Mouse (Mus musculus) forebrain, postnatal 0 days (tissue): ENCODE data around the gene Fxn. TPM values are rescaled to one million over a fixed set of nuclear protein-coding genes. Genes with fewer than 3 reads are reported as not detected.
A peak's percentile ranks its signal among the peaks of the same experiment; 100 is the strongest.

Experiments
- ATAC-seq: fragments of 200-750 bp; cut with Nextera tagmentation; 2 replicates; pipeline ENCODE4 v1.8.0; 2017; ENCODE audit warnings: mild to moderate bottlenecking, moderate library complexity
- DNase-seq: peaks from one replicate; pipeline ENCODE4 v3.0.0-alpha.2; 2015
- H3K27ac ChIP-seq: fragments of 300-500 bp; sonication (generic); 2 replicates; pipeline ENCODE4 v1.5.1; 2014; ENCODE audit warnings: low read depth, mild to moderate bottlenecking, antibody characterized with exemption, low read length, moderate library complexity, mixed read lengths
- H3K27me3 ChIP-seq: fragments of 300-500 bp; sonication (generic); 2 replicates; pipeline ENCODE4 v1.6.1; 2014; ENCODE audit warnings: mild to moderate bottlenecking, low read length, mixed read lengths; ENCODE audit not compliant: insufficient read depth
- H3K36me3 ChIP-seq: fragments of 300-500 bp; sonication (generic); 2 replicates; pipeline ENCODE4 v1.6.1; 2014; ENCODE audit warnings: mild to moderate bottlenecking, moderate library complexity; ENCODE audit not compliant: insufficient read depth
- H3K4me1 ChIP-seq: fragments of 300-500 bp; sonication (generic); 2 replicates; pipeline ENCODE4 v1.6.1; 2014; ENCODE audit warnings: antibody characterized with exemption; ENCODE audit not compliant: insufficient read depth
- H3K4me2 ChIP-seq: fragments of 300-500 bp; sonication (generic); 2 replicates; pipeline ENCODE4 v1.6.1; 2014; ENCODE audit warnings: low read depth, mild to moderate bottlenecking, moderate library complexity
- H3K4me3 ChIP-seq: fragments of 300-500 bp; sonication (generic); 2 replicates; pipeline ENCODE4 v1.5.1; 2014; ENCODE audit warnings: low read depth, low read length, mixed read lengths
- H3K9ac ChIP-seq: fragments of 300-500 bp; sonication (generic); 2 replicates; pipeline ENCODE4 v1.6.1; 2014; ENCODE audit warnings: mild to moderate bottlenecking
- H3K9me3 ChIP-seq: fragments of 300-500 bp; sonication (generic); 2 replicates; pipeline ENCODE4 v1.6.1; 2016; ENCODE audit warnings: low read length
- CTCF ChIP-seq: sonication (generic); IDR thresholded peaks from 2 replicates; pipeline ENCODE4 v1.5.1; 2016; ENCODE audit warnings: antibody characterized with exemption, control low read depth, low read depth
- WGBS: fragments of 180-500 bp; shearing (Covaris S2); extraction: QIAGEN DNeasy Blood & Tissue Kit; methylation state at CpG from one replicate; pipeline ENCODE4 v1.1.7; 2014; 5-methylcytosine and 5-hydroxymethylcytosine counted together
- polyA plus RNA-seq: library from polyadenylated mRNA; unstranded; fragments of >200 nt; fragmentation: Nextera tagmentation; extraction: Ambion mirVana; gene quantifications from 2 replicates; pipeline ENCODE4 v1.2.1, GENCODE M21; 2015
- total RNA-seq: library from RNA; depleted of rRNA; stranded (reverse); fragments of >200 nt; gene quantifications from 2 replicates; pipeline ENCODE4 v1.2.3, GENCODE M21; 2014

The Fxn gene
- total and polyA plus RNA-seq, 2 experiments from 2014 or later: 26.0 to 33.4 TPM

GRCm38 (mm10) chr19:24274281-24274680, 6.1 kb downstream of the Fxn start:
- no peak overlapping the region for H3K9ac ChIP-seq
- H3K4me2 ChIP-seq: no peak overlapping the region
- no peak overlapping the region for H3K27ac ChIP-seq
- H3K4me1 ChIP-seq: no peaks in the 10 kb centered on the region; the same call in 1 of the 2 replicates
- TF ChIP-seq CTCF: no peak
- H3K4me3 ChIP-seq: no peak overlapping the region
- no peaks in the 10 kb centered on the region for H3K9me3 ChIP-seq
- peaks cover 3% of the 10 kb centered on the region; the same call in 1 of the 2 replicates for H3K36me3 ChIP-seq
- DNase-seq (no peak), ATAC-seq (no peak)
- WGBS: 48% methylated on average over 3 of the region's 3 CpGs
- H3K27me3 ChIP-seq: no peaks in the 10 kb centered on the region

- Histone ChIP-seq H3K27me3 (no peaks in the 10 kb centered on the region), H3K9ac (no peak overlapping the region; the same call in 1 of the 2 replicates), H3K4me1 (no peaks in the 10 kb centered on the region; the same call in 1 of the 2 replicates), H3K4me2 (peak overlapping the region; percentile 37), H3K4me3 (0 out of 2 replicates have a peak overlapping the region, but pooled peaks have one; percentile 5), H3K36me3 (peaks cover 3% of the 10 kb centered on the region; the same call in 1 of the 2 replicates), H3K27ac (no peak overlapping the region), H3K9me3 (no peaks in the 10 kb centered on the region)
- peak; percentile 96 for TF ChIP-seq CTCF
- ATAC-seq (peak; percentile 92), DNase-seq (peak; percentile 92)
- 44% methylated on average over 16 of the region's 16 CpGs for WGBS
Observed at GRCm38 (mm10) chr19:24271746-24272426, 8.5 kb downstream of the Fxn start.

- H3K27me3 ChIP-seq: no peaks in the 10 kb centered on the region
- no peak for DNase-seq
- no peak overlapping the region for H3K27ac ChIP-seq
- no peaks in the 10 kb centered on the region; the same call in 1 of the 2 replicates for H3K4me1 ChIP-seq
- H3K9ac ChIP-seq: no peak overlapping the region; the same call in 1 of the 2 replicates
- H3K4me2 ChIP-seq: peak overlapping the region; percentile 37
- 42% methylated on average over 7 of the region's 7 CpGs for WGBS
- ATAC-seq: peak; percentile 59
- TF ChIP-seq CTCF: no peak
- H3K9me3 ChIP-seq: no peaks in the 10 kb centered on the region
- 0 out of 2 replicates have a peak overlapping the region, but pooled peaks have one; percentile 5 for H3K4me3 ChIP-seq
- H3K36me3 ChIP-seq: peaks cover 3% of the 10 kb centered on the region; the same call in 1 of the 2 replicates
Observed at GRCm38 (mm10) chr19:24271326-24271725, 9.1 kb downstream of the Fxn start.

GRCm38 (mm10) chr19:24268531-24268930, 11.9 kb downstream of the Fxn start:
- Histone ChIP-seq H3K4me3 (no peak overlapping the region), H3K4me2 (no peak overlapping the region), H3K36me3 (peaks cover 7% of the 10 kb centered on the region), H3K27me3 (no peaks in the 10 kb centered on the region), H3K9ac (no peak overlapping the region), H3K9me3 (no peaks in the 10 kb centered on the region), H3K4me1 (no peaks in the 10 kb centered on the region; the same call in 1 of the 2 replicates), H3K27ac (peak overlapping the region; percentile 21; the same call in 1 of the 2 replicates)
- 18% methylated on average over 4 of the region's 4 CpGs for WGBS
- DNase-seq (no peak), ATAC-seq (peak; percentile 55)
- no peak for TF ChIP-seq CTCF

DNA sequence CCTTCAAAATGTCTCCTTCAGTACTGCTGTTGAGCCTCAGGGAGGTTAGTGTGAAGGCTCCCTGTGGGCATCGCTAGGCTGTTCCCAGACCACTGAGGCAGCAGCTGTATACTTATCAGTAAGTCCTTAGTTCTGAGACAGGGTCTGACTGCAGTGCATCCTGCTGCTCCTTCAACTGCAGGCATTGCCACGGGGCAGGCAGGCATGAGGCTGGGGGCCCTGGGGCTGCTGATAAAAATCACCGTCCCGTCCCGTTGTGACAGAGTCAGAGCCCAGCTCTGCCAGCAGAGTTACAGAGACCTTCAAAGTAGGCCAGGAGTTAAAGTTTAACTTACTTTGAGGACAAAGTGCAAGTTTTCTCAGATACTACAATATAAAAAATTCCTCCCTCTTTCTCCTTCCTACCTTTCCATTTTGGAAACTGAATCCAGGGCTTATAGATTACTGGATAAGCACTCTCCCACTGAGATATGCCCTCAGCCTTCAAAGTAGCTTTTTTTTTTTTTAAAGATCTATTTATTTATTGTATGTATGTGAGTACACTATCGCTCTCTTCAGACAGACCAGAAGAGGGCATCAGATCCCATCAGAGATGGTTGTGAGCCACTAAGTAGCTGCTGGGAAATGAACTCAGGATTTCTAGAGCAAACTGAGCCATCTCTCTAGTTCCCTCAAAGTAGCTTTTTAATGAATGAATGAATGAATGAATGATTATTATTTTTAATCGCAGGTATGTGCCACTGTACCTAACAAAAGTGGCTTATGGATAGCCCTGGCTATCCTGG, 14.2 kb downstream of the Fxn start:
- whole genome bisulfite sequencing: 88% methylated on average over 7 of the region's 7 CpGs
- no peaks in the 10 kb centered on the region; the same call in 1 of the 2 replicates for H3K4me1 ChIP-seq
- H3K9me3 ChIP-seq: no peaks in the 10 kb centered on the region
- H3K36me3 ChIP-seq: peaks cover 12% of the 10 kb centered on the region
- no peak for DNase-seq
- H3K27ac ChIP-seq: no peak overlapping the region
- peak; percentile 20; the same call in 1 of the 2 replicates for TF ChIP-seq CTCF
- H3K4me3 ChIP-seq: no peak overlapping the region
- H3K4me2 ChIP-seq: no peak overlapping the region
- no peak for ATAC-seq
- no peaks in the 10 kb centered on the region for H3K27me3 ChIP-seq
- no peak overlapping the region for H3K9ac ChIP-seq

- Histone ChIP-seq H3K4me2 (no peak overlapping the region), H3K9ac (no peak overlapping the region), H3K27ac (no peak overlapping the region), H3K4me1 (no peaks in the 10 kb centered on the region), H3K4me3 (no peak overlapping the region), H3K9me3 (no peaks in the 10 kb centered on the region), H3K36me3 (peaks cover 12% of the 10 kb centered on the region), H3K27me3 (no peaks in the 10 kb centered on the region)
- DNase-seq (peak; percentile 83), ATAC-seq (peak; percentile 82)
- peak; percentile 82 for TF ChIP-seq CTCF
- WGBS: 41% methylated on average over 7 of the region's 7 CpGs
Observed at GRCm38 (mm10) chr19:24264991-24265390, 15.4 kb downstream of the Fxn start.

- H3K27ac ChIP-seq: no peak overlapping the region
- WGBS: 95% methylated on average over 14 of the region's 14 CpGs
- no peak for TF ChIP-seq CTCF
- no peak overlapping the region for H3K4me3 ChIP-seq
- H3K36me3 ChIP-seq: peaks cover 12% of the 10 kb centered on the region
- no peaks in the 10 kb centered on the region for H3K9me3 ChIP-seq
- no peak overlapping the region for H3K9ac ChIP-seq
- DNase-seq (no peak), ATAC-seq (no peak)
- no peak overlapping the region for H3K4me2 ChIP-seq
- H3K4me1 ChIP-seq: no peaks in the 10 kb centered on the region
- H3K27me3 ChIP-seq: no peaks in the 10 kb centered on the region
Observed at GRCm38 (mm10) chr19:24262736-24263135, 17.7 kb downstream of the Fxn start.
